Mouse (Mus musculus): ENCODE results near the gene Fam49a. TPM values are rescaled to one million over a fixed set of nuclear protein-coding genes. Genes with fewer than 3 reads are reported as not detected.
A peak's percentile ranks its signal among the peaks of the same experiment; 100 is the strongest.

The Fam49a gene
- polyA plus RNA-seq, 1 experiment from 2014 or later = 22.4 TPM

DNA sequence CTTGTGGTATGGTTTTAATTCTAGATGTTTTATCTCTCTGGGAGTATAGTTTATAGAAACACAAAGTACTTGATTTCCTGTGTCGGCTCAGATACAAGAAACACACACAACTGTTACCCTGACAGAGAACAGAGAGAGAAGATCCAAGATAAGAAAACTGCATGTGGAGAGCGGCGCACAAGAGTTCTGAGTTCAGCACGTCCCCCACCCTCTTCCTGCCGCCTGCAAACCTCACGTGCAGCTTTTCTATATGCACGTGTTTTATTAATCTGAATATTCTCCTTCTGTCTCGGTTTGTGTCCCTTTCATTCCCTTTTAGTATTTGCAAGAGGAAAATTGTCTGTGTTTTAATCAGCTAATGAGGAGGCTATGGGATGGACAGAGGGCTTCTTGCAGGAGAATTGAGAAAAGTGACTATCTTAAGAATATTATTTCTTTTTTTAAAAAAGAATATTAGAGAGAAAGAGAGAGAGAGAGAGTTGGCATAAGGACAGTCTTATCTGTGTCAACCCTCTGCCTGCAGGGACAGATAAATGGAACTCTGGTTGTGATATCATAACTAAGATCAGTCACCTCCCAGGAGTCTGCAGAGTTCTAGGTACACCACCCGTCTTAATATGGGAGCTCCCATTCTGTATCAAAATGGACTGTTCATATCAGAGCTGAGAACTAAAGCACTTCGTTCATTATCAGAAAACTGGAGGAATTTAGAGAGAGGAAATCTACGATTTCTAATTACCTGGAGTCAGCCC, 111.3 kb downstream of the Fam49a start:
- Histone ChIP-seq H3K4me3 (ENCODE audit: low read length) (no peak overlapping the region), H3K9ac (ENCODE audit: low read length) (no peak overlapping the region), H3K27me3 (ENCODE audit: control insufficient read depth, insufficient read depth, low read length) (no peaks in the 10 kb centered on the region), H3K36me3 (ENCODE audit: control insufficient read depth, insufficient read depth) (peaks cover 23% of the 10 kb centered on the region), H3K4me2 (ENCODE audit: low read depth, low read length) (no peak overlapping the region), H3K4me1 (ENCODE audit: control insufficient read depth, insufficient read depth, low read length) (no peaks in the 10 kb centered on the region), H3K27ac (ENCODE audit: low read length) (no peak overlapping the region), H3K9me3 (replicated peaks; ENCODE audit: control insufficient read depth, low read length) (no peaks in the 10 kb centered on the region)
- 0 out of 2 replicates have a peak, but pooled peaks have one; percentile 23 for ATAC-seq (replicated peaks; ENCODE audit: extremely low read depth, insufficient read depth, low FRiP score)
- 75% methylated on average over 11 of the region's 11 CpGs for WGBS

DNA sequence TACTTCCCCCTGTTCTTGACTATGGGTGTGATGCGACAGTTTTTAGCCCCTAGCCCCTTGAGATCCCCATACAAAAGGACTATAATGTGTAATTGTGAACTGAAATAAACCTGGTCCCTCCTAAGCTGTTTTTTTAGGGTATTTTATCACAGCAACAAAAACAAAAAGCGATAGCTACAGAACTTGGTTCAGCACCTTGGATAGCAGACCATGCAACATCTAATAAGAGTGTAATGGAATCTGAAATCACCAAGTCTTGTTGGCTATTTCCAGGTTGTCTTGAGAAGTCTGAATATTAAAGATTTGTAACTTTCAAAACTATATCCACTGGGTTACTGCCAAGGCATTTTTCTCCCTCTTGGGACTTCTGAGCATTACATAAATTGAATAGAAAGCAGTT, 117.1 kb downstream of the Fam49a start:
- no peak for ATAC-seq (replicated peaks; ENCODE audit: extremely low read depth, insufficient read depth, low FRiP score)
- 57% methylated on average over 2 of the region's 2 CpGs for WGBS
- no peaks in the 10 kb centered on the region for H3K9me3 ChIP-seq (replicated peaks; ENCODE audit: control insufficient read depth, low read length)
- H3K27ac ChIP-seq (ENCODE audit: low read length) = no peak overlapping the region
- no peak overlapping the region for H3K4me3 ChIP-seq (ENCODE audit: low read length)
- no peak overlapping the region for H3K4me2 ChIP-seq (ENCODE audit: low read depth, low read length)
- H3K36me3 ChIP-seq (ENCODE audit: control insufficient read depth, insufficient read depth) = peaks cover 5% of the 10 kb centered on the region
- H3K4me1 ChIP-seq (ENCODE audit: control insufficient read depth, insufficient read depth, low read length) = no peaks in the 10 kb centered on the region
- no peaks in the 10 kb centered on the region for H3K27me3 ChIP-seq (ENCODE audit: control insufficient read depth, insufficient read depth, low read length)
- H3K9ac ChIP-seq (ENCODE audit: low read length) = no peak overlapping the region

DNA sequence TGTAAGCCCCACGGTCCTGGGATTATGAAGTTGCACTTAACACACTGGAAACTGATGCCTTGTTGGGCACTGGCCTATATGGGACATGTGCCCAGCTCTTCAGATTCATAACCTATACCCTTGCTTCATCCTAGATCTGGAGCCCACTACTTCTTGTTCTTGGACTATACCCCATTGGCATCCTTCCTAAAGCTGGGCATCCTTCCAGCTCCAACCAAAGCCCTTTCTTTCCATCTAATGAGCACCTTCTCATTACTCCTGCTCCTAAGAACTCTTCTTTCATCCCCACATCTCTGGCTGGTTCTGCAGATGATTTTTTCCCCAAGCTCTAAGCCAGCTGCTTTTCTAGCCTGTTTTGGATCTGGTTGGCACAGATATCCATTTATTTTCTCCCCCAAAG, 127.3 kb downstream of the Fam49a start:
- no peak for ATAC-seq (replicated peaks; ENCODE audit: extremely low read depth, insufficient read depth, low FRiP score)
- WGBS = 70% methylated on average over 1 of the region's 1 CpGs
- H3K4me1 ChIP-seq (ENCODE audit: control insufficient read depth, insufficient read depth, low read length) = peaks cover 3% of the 10 kb centered on the region; the same call in 1 of the 2 replicates
- H3K4me3 ChIP-seq (ENCODE audit: low read length) = no peak overlapping the region
- no peaks in the 10 kb centered on the region for H3K36me3 ChIP-seq (ENCODE audit: control insufficient read depth, insufficient read depth)
- no peak overlapping the region for H3K4me2 ChIP-seq (ENCODE audit: low read depth, low read length)
- H3K27ac ChIP-seq (ENCODE audit: low read length) = no peak overlapping the region
- no peaks in the 10 kb centered on the region for H3K9me3 ChIP-seq (replicated peaks; ENCODE audit: control insufficient read depth, low read length)
- no peak overlapping the region for H3K9ac ChIP-seq (ENCODE audit: low read length)
- no peaks in the 10 kb centered on the region for H3K27me3 ChIP-seq (ENCODE audit: control insufficient read depth, insufficient read depth, low read length)

DNA sequence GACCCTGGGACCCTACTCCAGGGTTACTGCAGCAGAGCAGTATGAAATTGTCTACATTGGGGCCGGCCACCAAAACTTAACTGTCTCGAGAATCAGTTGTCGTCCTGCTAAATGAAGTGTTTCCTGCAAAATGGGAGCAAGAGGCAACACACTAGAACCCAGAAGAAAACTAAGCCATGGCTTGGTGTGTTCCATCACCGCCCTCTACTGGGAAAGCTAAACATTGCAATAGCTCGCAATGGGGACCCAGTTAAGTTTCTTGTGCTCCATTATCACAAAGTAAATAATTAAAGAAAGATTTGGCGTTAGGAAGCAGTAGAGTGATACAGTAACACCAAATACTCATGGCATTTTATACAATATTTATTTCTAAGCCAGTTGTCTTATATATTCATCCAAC, 134.3 kb downstream of the Fam49a start:
- Histone ChIP-seq H3K36me3 (ENCODE audit: control insufficient read depth, insufficient read depth) (no peaks in the 10 kb centered on the region), H3K4me3 (ENCODE audit: low read length) (no peak overlapping the region), H3K27ac (ENCODE audit: low read length) (no peak overlapping the region), H3K4me2 (ENCODE audit: low read depth, low read length) (no peak overlapping the region), H3K4me1 (ENCODE audit: control insufficient read depth, insufficient read depth, low read length) (peaks cover 3% of the 10 kb centered on the region; the same call in 1 of the 2 replicates), H3K9ac (ENCODE audit: low read length) (no peak overlapping the region), H3K27me3 (ENCODE audit: control insufficient read depth, insufficient read depth, low read length) (no peaks in the 10 kb centered on the region), H3K9me3 (replicated peaks; ENCODE audit: control insufficient read depth, low read length) (no peaks in the 10 kb centered on the region)
- ATAC-seq (replicated peaks; ENCODE audit: extremely low read depth, insufficient read depth, low FRiP score) = no peak
- 9% methylated on average over 6 of the region's 6 CpGs for WGBS

DNA sequence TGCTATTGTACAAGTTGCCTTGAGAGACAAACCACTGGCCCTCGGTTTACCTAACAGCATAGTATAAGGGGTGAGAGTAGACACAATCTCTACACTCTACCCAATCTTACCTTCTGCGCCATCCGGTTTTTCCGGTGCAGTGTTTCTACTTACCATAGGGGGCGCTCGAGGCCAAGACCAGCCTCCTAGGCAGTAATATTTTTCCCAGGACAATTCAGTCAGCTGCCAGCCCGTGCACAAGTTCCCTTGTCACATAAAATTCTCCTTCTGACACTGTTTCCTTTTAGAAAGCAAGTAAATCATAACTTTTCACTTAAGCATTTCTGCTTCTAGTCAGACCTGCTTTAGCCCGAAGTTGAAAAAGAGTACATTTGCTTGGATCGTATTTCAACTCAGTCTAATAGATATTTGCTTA, 139.1 kb downstream of the Fam49a start:
- Histone ChIP-seq H3K27ac (ENCODE audit: low read length) (peak overlapping the region; percentile 76), H3K4me2 (ENCODE audit: low read depth, low read length) (peak overlapping the region; percentile 66), H3K9me3 (replicated peaks; ENCODE audit: control insufficient read depth, low read length) (no peaks in the 10 kb centered on the region), H3K9ac (ENCODE audit: low read length) (peak overlapping the region; percentile 61), H3K4me1 (ENCODE audit: control insufficient read depth, insufficient read depth, low read length) (peaks cover 7% of the 10 kb centered on the region), H3K4me3 (ENCODE audit: low read length) (peak overlapping the region; percentile 46), H3K27me3 (ENCODE audit: control insufficient read depth, insufficient read depth, low read length) (no peaks in the 10 kb centered on the region), H3K36me3 (ENCODE audit: control insufficient read depth, insufficient read depth) (no peaks in the 10 kb centered on the region)
- ATAC-seq (replicated peaks; ENCODE audit: extremely low read depth, insufficient read depth, low FRiP score) = peak; percentile 56
- 24% methylated on average over 9 of the region's 9 CpGs for WGBS

DNA sequence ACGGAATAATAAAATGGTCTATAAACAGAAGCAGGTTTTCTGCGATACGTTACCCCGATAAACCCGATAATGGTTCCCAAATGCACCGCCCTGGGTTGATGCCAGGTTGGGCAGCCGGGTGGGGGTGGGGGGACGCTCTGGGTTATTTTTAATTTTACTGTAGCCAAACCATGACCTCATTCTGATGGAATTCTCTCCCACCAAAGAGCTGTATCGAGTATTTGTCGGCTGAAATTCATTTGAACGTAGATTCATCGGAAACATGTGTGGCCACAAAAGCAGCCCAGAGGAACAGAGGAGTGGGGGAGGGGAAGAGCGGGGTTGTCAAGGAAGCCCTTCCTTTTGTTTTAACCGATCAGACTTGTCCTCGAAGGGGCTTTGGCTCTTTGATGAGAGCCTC, 139.6 kb downstream of the Fam49a start:
- peak; percentile 66; the same call in 1 of the 2 replicates for ATAC-seq (replicated peaks; ENCODE audit: extremely low read depth, insufficient read depth, low FRiP score)
- Histone ChIP-seq H3K9me3 (replicated peaks; ENCODE audit: control insufficient read depth, low read length) (no peaks in the 10 kb centered on the region), H3K9ac (ENCODE audit: low read length) (peak overlapping the region; percentile 61), H3K4me2 (ENCODE audit: low read depth, low read length) (peak overlapping the region; percentile 66), H3K4me3 (ENCODE audit: low read length) (peak overlapping the region; percentile 46), H3K27ac (ENCODE audit: low read length) (peak overlapping the region; percentile 76), H3K4me1 (ENCODE audit: control insufficient read depth, insufficient read depth, low read length) (peaks cover 7% of the 10 kb centered on the region), H3K36me3 (ENCODE audit: control insufficient read depth, insufficient read depth) (no peaks in the 10 kb centered on the region), H3K27me3 (ENCODE audit: control insufficient read depth, insufficient read depth, low read length) (no peaks in the 10 kb centered on the region)
- 12% methylated on average over 15 of the region's 15 CpGs for WGBS

DNA sequence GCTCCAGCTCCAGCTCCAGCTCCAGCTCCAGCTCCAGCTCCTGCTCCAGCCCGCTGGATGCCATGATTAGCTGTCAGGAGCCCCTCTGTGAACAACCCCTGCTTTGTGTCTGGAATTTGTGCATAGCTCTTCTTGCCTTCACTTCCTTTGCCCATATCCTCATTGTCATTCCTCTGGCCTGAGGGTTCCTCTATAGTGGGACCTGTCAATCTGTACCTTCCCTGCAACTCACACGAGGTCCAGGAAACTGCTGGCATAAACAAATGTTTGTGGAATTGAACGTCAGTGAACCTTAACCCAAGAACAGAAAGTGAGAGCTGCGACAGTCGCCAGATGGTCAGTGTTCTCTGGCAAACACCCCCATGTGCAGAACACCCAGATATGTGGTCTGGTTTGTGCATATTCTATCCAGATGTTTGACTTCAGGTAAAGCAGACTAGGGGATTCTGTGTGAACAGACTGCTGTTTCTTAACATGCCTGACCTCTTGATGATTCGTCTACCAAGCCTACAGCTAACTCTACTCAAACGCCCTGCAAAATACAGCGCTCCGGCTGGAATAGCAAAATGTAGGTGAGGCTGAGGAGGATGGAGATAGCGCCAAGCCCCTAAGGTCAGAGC, 143.7 kb downstream of the Fam49a start:
- ATAC-seq (replicated peaks; ENCODE audit: extremely low read depth, insufficient read depth, low FRiP score) = 0 out of 2 replicates have a peak, but pooled peaks have one; percentile 31
- Histone ChIP-seq H3K27ac (ENCODE audit: low read length) (peak overlapping the region; percentile 47), H3K36me3 (ENCODE audit: control insufficient read depth, insufficient read depth) (no peaks in the 10 kb centered on the region), H3K4me1 (ENCODE audit: control insufficient read depth, insufficient read depth, low read length) (peaks cover 9% of the 10 kb centered on the region), H3K27me3 (ENCODE audit: control insufficient read depth, insufficient read depth, low read length) (no peaks in the 10 kb centered on the region), H3K9ac (ENCODE audit: low read length) (no peak overlapping the region), H3K9me3 (replicated peaks; ENCODE audit: control insufficient read depth, low read length) (no peaks in the 10 kb centered on the region), H3K4me3 (ENCODE audit: low read length) (no peak overlapping the region), H3K4me2 (ENCODE audit: low read depth, low read length) (peak overlapping the region; percentile 14)
- WGBS = 37% methylated on average over 10 of the region's 10 CpGs

DNA sequence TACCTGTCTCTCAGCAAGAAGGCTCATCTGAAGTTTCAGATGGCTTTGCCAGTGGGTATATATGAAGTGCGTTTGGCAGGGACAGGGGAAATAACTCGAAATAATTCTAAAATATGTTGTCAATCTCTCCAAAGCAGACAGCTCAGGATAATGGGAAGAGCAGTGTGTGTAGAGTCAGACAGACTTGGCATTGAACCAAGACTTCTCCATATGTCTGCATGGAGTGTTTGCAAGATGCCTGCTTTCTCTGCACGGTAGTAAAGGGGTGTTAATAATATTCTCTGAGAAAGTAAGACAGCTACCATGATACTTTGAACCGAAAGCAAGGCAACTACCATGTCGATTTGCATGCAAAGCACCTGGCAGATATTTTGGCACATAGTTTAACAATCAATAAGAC, 147.1 kb downstream of the Fam49a start:
- Histone ChIP-seq H3K36me3 (ENCODE audit: control insufficient read depth, insufficient read depth) (no peaks in the 10 kb centered on the region), H3K9me3 (replicated peaks; ENCODE audit: control insufficient read depth, low read length) (no peaks in the 10 kb centered on the region), H3K27me3 (ENCODE audit: control insufficient read depth, insufficient read depth, low read length) (no peaks in the 10 kb centered on the region), H3K9ac (ENCODE audit: low read length) (no peak overlapping the region), H3K4me1 (ENCODE audit: control insufficient read depth, insufficient read depth, low read length) (peaks cover 5% of the 10 kb centered on the region), H3K27ac (ENCODE audit: low read length) (no peak overlapping the region), H3K4me2 (ENCODE audit: low read depth, low read length) (no peak overlapping the region), H3K4me3 (ENCODE audit: low read length) (no peak overlapping the region)
- WGBS = 54% methylated on average over 5 of the region's 5 CpGs
- ATAC-seq (replicated peaks; ENCODE audit: extremely low read depth, insufficient read depth, low FRiP score) = no peak

DNA sequence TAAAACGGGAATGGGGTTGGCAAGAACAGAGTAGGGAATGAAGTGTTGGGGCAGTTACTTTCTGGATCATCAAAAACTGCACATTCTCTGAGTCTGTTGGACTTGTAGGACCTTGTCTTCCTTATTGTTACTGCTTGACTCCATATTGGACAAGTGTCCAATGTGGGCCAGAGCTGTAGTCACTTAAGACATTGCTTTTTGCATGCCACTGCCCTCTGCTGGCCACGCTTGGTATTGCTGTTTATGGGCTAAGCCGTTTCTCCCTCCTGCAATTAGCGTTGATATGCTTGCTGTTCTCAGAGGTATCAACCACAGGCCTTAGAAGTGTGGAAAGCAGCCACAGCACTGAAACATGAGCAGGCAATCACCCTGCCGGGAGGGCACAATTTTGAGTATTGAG, 150.7 kb downstream of the Fam49a start:
- ATAC-seq (replicated peaks; ENCODE audit: extremely low read depth, insufficient read depth, low FRiP score) = no peak
- Histone ChIP-seq H3K27me3 (ENCODE audit: control insufficient read depth, insufficient read depth, low read length) (no peaks in the 10 kb centered on the region), H3K27ac (ENCODE audit: low read length) (no peak overlapping the region), H3K36me3 (ENCODE audit: control insufficient read depth, insufficient read depth) (no peaks in the 10 kb centered on the region), H3K9me3 (replicated peaks; ENCODE audit: control insufficient read depth, low read length) (no peaks in the 10 kb centered on the region), H3K4me2 (ENCODE audit: low read depth, low read length) (no peak overlapping the region), H3K9ac (ENCODE audit: low read length) (no peak overlapping the region), H3K4me1 (ENCODE audit: control insufficient read depth, insufficient read depth, low read length) (peaks cover 12% of the 10 kb centered on the region), H3K4me3 (ENCODE audit: low read length) (no peak overlapping the region)
- WGBS = 33% methylated on average over 5 of the region's 5 CpGs
